Mouse (Mus musculus): ENCODE measurements around the gene Cpa2.

GRCm38 (mm10) chr6:30592417-30592974, 51.1 kb downstream of the Cpa2 start:
- no peak for TF ChIP-seq CTCF (IDR thresholded peaks at IDR 0.05; ENCODE audit: low read depth)
- no peak for TF ChIP-seq EP300 (IDR thresholded peaks at IDR 0.05; ENCODE audit: low read depth)

Measured in liver, embryonic 14.5 days (tissue).